Mouse (Mus musculus) heart, embryonic 12.5 days (tissue): Measurements from ENCODE around the gene Phf13. TPM values are rescaled to one million over a fixed set of nuclear protein-coding genes. Genes with fewer than 3 reads are reported as not detected.
A peak's percentile ranks its signal among the peaks of the same experiment; 100 is the strongest.

ENCODE experiments used
- ATAC-seq: fragments of 200-750 bp; cut with Nextera tagmentation; 2 replicates; pipeline ENCODE4 v1.8.0; 2017; ENCODE audit warnings: moderate TSS enrichment, moderate library complexity; ENCODE audit not compliant: insufficient number of reproducible peaks, low FRiP score
- H3K27ac ChIP-seq: fragments of 300-500 bp; sonication (generic); 2 replicates; pipeline ENCODE4 v1.5.1; 2016; ENCODE audit warnings: mild to moderate bottlenecking, moderate library complexity; ENCODE audit not compliant: poor library complexity, severe bottlenecking
- H3K27me3 ChIP-seq: fragments of 300-500 bp; sonication (generic); replicated peaks from 2 replicates; pipeline ENCODE4 v1.6.1; 2016; ENCODE audit warnings: mild to moderate bottlenecking, moderate library complexity
- H3K36me3 ChIP-seq: fragments of 300-500 bp; sonication (generic); 2 replicates; pipeline ENCODE4 v1.6.1; 2016; ENCODE audit warnings: mild to moderate bottlenecking, moderate library complexity
- H3K4me1 ChIP-seq: fragments of 300-500 bp; sonication (generic); replicated peaks from 2 replicates; pipeline ENCODE4 v1.6.1; 2016; ENCODE audit warnings: mild to moderate bottlenecking
- H3K4me2 ChIP-seq: fragments of 300-500 bp; sonication (generic); 2 replicates; pipeline ENCODE4 v1.6.1; 2016; ENCODE audit warnings: mild to moderate bottlenecking, moderate library complexity
- H3K4me3 ChIP-seq: fragments of 300-500 bp; sonication (generic); 2 replicates; pipeline ENCODE4 v1.5.1; 2016; ENCODE audit warnings: mild to moderate bottlenecking
- H3K9ac ChIP-seq: fragments of 300-500 bp; sonication (generic); 2 replicates; pipeline ENCODE4 v1.6.1; 2016; ENCODE audit warnings: mild to moderate bottlenecking, moderate library complexity
- H3K9me3 ChIP-seq: fragments of 300-500 bp; sonication (generic); replicated peaks from 2 replicates; pipeline ENCODE4 v1.6.1; 2016; ENCODE audit warnings: mild to moderate bottlenecking, moderate library complexity
- WGBS: fragments of 180-500 bp; shearing (Covaris S2); methylation state at CpG from one replicate; pipeline ENCODE4 v1.1.7; 2016; 5-methylcytosine and 5-hydroxymethylcytosine counted together
- polyA plus RNA-seq: library from polyadenylated mRNA; unstranded; fragments of >200 nt; fragmentation: Nextera tagmentation; extraction: Ambion mirVana; gene quantifications from 2 replicates; pipeline ENCODE4 v1.2.1, GENCODE M21; 2016

Gene Phf13
- polyA plus RNA-seq, 1 experiment from 2014 or later = 27.0 TPM

DNA sequence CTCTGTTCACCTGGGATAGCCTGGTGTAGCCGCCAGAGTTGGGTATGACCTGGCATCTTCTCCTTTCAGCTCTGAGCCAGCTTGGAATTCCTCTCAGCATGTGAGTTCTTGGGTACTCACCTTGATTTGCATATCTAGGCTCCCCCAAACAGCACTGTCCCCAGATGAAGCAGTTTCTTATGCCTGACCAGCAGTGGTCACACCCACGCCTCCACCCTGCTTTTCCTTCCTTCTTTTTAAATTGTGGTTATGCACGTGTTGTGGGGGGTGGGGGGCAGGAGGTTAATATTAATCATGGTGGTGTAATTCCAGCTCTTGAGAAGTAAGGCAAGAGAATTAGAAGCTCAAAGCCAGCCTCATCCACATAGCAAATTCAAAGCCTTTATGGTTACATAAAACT is 33.2 kb downstream of the Phf13 start:
- H3K27me3 ChIP-seq = no peaks in the 10 kb centered on the region
- H3K9ac ChIP-seq = no peak overlapping the region
- H3K4me3 ChIP-seq = no peak overlapping the region
- peaks cover 70% of the 10 kb centered on the region for H3K36me3 ChIP-seq
- H3K4me1 ChIP-seq = peaks cover 5% of the 10 kb centered on the region
- 80% methylated on average over 3 of the region's 3 CpGs for WGBS
- no peak for ATAC-seq
- no peak overlapping the region for H3K27ac ChIP-seq
- H3K9me3 ChIP-seq = no peaks in the 10 kb centered on the region
- H3K4me2 ChIP-seq = no peak overlapping the region

DNA sequence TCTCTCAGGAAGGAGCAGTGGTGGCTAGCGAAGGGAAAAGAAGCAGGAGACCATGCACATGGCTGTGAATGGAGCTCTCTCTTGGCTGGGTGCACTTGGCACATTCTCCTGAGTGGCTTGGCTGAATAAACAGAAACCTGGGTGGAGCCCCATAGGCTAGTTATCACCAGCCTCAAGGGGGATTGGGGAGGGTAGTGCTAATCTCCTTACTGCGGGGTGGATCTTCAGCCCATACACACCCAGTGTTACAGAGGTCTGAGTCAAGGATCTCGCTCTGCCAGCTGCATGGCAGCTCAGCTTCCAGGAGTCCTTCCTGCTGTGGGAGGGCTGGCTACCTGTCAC is 35.6 kb downstream of the Phf13 start:
- Histone ChIP-seq H3K9ac (no peak overlapping the region), H3K4me2 (no peak overlapping the region), H3K27me3 (no peaks in the 10 kb centered on the region), H3K4me1 (peaks cover 15% of the 10 kb centered on the region), H3K36me3 (peaks cover 79% of the 10 kb centered on the region), H3K4me3 (no peak overlapping the region), H3K27ac (peak overlapping the region; percentile 24; the same call in 1 of the 2 replicates), H3K9me3 (no peaks in the 10 kb centered on the region)
- ATAC-seq = peak; percentile 94
- 56% methylated on average over 3 of the region's 3 CpGs for WGBS

- H3K4me2 ChIP-seq = no peak overlapping the region
- WGBS = 82% methylated on average over 11 of the region's 11 CpGs
- no peak overlapping the region for H3K9ac ChIP-seq
- peak overlapping the region; percentile 24; the same call in 1 of the 2 replicates for H3K27ac ChIP-seq
- no peak overlapping the region for H3K4me3 ChIP-seq
- no peak for ATAC-seq
- H3K9me3 ChIP-seq = no peaks in the 10 kb centered on the region
- no peaks in the 10 kb centered on the region for H3K27me3 ChIP-seq
- H3K36me3 ChIP-seq = peaks cover 77% of the 10 kb centered on the region
- H3K4me1 ChIP-seq = peaks cover 15% of the 10 kb centered on the region
These were observed 36.1 kb downstream of the Phf13 start for GRCm38 (mm10) chr4:151959849-151960512.

DNA sequence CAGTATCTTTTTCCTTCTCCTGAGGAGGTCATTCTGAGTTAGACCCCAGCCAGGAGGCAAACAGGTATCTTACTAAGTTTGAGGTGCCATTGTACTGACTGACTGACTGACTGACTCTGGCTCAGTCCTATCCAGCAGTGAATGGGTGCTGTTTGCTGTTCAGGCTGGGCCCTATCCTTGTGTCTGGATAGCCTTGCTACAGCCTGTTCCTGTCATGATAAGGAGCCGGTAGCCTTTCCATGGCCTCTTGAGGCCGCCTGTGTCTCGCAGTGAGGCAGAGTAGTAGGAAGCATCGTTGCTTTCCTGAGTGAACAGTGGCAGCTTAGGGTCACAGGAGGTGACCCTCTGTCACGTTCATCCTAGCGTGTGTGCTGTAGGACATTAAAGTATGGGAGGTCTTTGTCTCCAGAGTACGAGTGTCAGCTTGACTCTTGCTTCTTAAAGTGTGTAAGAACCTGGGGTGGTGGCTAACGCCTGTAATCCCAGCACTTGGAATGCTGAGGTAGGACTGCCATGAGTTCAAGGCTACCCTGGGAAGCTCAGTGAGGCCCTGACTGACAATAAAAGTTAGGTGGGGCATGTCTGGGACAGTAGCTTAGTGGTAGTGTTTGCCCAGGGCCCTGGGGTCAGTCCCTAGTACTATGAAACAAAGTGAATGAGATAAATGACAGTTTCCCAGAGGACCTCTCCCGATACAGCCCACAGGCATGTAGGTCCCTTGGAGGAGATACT is 38.3 kb downstream of the Phf13 start:
- Histone ChIP-seq H3K4me2 (no peak overlapping the region), H3K36me3 (peaks cover 77% of the 10 kb centered on the region), H3K9me3 (no peaks in the 10 kb centered on the region), H3K4me3 (no peak overlapping the region), H3K27ac (no peak overlapping the region; the same call in 1 of the 2 replicates), H3K9ac (no peak overlapping the region; the same call in 1 of the 2 replicates), H3K27me3 (no peaks in the 10 kb centered on the region), H3K4me1 (peaks cover 15% of the 10 kb centered on the region)
- WGBS = 41% methylated on average over 9 of the region's 9 CpGs
- 0 out of 2 replicates have a peak, but pooled peaks have one; percentile 40 for ATAC-seq

- Histone ChIP-seq H3K27me3 (no peaks in the 10 kb centered on the region), H3K4me2 (no peak overlapping the region), H3K9ac (no peak overlapping the region), H3K36me3 (peaks cover 82% of the 10 kb centered on the region), H3K27ac (no peak overlapping the region), H3K4me1 (peaks cover 15% of the 10 kb centered on the region), H3K4me3 (no peak overlapping the region), H3K9me3 (no peaks in the 10 kb centered on the region)
- WGBS = 88% methylated on average over 1 of the region's 1 CpGs
- ATAC-seq = no peak
These were observed 40.3 kb downstream of the Phf13 start for GRCm38 (mm10) chr4:151955791-151956190.

DNA sequence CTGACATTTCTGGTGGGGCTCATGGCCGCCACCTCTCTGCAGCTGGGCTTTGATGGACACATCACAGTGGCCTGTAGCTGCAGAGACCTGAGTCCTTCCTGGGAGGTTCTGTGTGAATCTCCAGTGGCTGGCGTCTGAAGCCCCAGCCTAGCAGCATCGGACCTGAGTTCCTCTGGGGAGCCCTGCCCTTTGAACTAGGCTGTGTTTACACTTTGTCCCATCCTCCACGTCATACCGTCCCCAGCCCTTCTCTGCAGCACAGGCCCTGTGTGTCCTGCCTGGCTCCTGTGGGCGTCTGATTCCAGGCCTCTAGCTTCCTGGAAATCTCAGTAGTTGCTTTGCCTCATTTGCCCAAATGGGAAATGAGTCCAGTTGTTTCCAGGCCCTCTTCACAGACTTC is 42.8 kb downstream of the Phf13 start:
- Histone ChIP-seq H3K9me3 (no peaks in the 10 kb centered on the region), H3K4me2 (no peak overlapping the region), H3K9ac (no peak overlapping the region), H3K4me3 (no peak overlapping the region), H3K27me3 (no peaks in the 10 kb centered on the region), H3K36me3 (peaks cover 63% of the 10 kb centered on the region), H3K27ac (no peak overlapping the region), H3K4me1 (peaks cover 37% of the 10 kb centered on the region)
- ATAC-seq = no peak
- WGBS = 83% methylated on average over 6 of the region's 6 CpGs

DNA sequence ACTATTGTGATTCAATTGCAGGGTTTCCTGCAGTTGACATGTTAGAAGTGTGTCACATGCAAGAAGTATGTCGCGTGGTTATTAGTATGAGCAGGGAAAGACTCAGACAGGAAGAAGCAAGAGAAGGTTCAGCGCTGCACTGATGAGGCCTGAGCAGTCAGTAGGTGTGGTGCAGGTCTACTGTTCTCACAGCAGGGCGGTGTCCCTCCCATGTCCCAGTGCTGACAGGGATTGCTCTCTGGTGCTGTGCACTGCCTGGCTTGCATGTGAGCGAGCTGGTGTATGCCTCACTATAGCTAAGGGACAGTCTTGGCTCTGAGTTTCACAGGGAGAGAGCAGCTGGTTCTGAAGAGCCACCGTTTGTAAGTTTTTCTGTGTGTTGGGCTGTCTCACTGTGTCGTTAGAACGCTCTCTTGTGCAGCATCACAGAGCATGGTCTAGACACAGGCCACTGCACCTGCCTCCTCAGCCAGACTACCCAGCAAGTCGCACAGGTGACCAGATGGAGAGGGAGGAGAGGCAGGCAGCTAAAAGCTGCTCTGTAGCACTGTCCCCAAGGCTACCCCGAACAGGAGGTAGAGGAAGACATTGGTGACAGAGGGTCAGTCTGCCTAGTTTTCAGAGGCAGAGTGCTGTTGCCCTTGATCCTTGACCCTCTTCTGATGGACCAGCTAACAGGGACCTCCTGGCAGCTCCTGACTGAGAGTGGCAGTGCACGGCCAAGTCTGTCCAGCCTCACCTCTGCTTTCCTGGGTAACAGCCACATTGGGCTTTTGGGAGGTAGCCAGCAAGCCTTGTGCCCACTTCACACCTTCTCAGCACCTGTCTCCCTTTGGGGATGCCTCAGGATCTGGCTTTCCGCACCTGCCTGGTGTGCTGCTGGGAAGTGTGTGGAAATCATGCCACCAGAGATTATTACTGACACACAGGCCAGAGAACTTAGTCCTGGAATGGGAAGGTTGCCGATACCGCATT is 47.3 kb downstream of the Phf13 start:
- Histone ChIP-seq H3K27me3 (no peaks in the 10 kb centered on the region), H3K9me3 (no peaks in the 10 kb centered on the region), H3K36me3 (peaks cover 26% of the 10 kb centered on the region), H3K27ac (peak overlapping the region; percentile 26; the same call in 1 of the 2 replicates), H3K4me2 (no peak overlapping the region), H3K4me1 (peaks cover 28% of the 10 kb centered on the region), H3K4me3 (no peak overlapping the region), H3K9ac (0 out of 2 replicates have a peak overlapping the region, but pooled peaks have one; percentile 6)
- no peak for ATAC-seq
- WGBS = 76% methylated on average over 14 of the region's 14 CpGs

DNA sequence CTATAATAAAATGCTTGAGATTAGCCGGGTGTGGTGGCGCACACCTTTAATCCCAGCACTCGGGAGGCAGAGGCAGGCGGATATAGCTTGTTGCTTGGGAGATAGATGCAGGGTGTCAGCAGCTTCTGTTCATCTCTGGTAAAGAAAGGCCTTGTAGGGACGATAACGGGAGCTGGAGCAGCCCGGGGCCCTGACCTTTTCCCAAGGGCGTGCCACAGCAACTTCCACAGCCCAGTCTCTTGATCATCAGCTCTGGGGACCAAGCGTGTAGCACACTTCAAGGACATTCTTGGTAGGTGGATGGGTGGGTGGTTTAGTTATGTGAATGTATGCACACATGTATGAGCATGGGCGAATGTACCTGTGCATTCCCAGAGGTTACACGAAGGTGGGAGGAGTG is 49.8 kb downstream of the Phf13 start:
- Histone ChIP-seq H3K9me3 (no peaks in the 10 kb centered on the region), H3K4me3 (no peak overlapping the region), H3K27me3 (no peaks in the 10 kb centered on the region), H3K9ac (no peak overlapping the region), H3K27ac (no peak overlapping the region), H3K36me3 (peaks cover under 1% of the 10 kb centered on the region; the same call in 1 of the 2 replicates), H3K4me2 (no peak overlapping the region), H3K4me1 (peaks cover 28% of the 10 kb centered on the region)
- 69% methylated on average over 11 of the region's 11 CpGs for WGBS
- no peak for ATAC-seq

Other genes with a start within 250 kb of the Phf13 start
- gene Camta1, start 134.4 kb downstream of the Phf13 start, polyA plus RNA-seq = 159 and 165 TPM in 2 replicates
- 61.1 and 63.8 TPM in 2 replicates for gene Dnajc11, start 62.6 kb downstream of the Phf13 start, polyA plus RNA-seq
- 25.2 and 26.6 TPM in 2 replicates for gene Thap3, start 7.3 kb downstream of the Phf13 start, polyA plus RNA-seq
- 41.0 and 41.4 TPM in 2 replicates for gene Klhl21, start 12.5 kb upstream of the Phf13 start, polyA plus RNA-seq
- 13.9 and 15.1 TPM in 2 replicates for gene Zbtb48, start 31.4 kb upstream of the Phf13 start, polyA plus RNA-seq
- 0.06 and 0.13 TPM in 2 replicates for gene Tas1r1, start 42.3 kb upstream of the Phf13 start, polyA plus RNA-seq
- 23.1 and 25.8 TPM in 2 replicates for gene Nol9, start 43.1 kb upstream of the Phf13 start, polyA plus RNA-seq
- gene Plekhg5, start 76.2 kb upstream of the Phf13 start, polyA plus RNA-seq = 13.6 and 14.1 TPM in 2 replicates
- 0.86 and 1.1 TPM in 2 replicates for gene Tnfrsf25, start 119.7 kb upstream of the Phf13 start, polyA plus RNA-seq
- 1.3 and 1.6 TPM in 2 replicates for gene Espn, start 156.1 kb upstream of the Phf13 start, polyA plus RNA-seq
- gene Hes2, start 162.6 kb upstream of the Phf13 start, polyA plus RNA-seq = not detected in 2 replicates
- 63.4 and 64.6 TPM in 2 replicates for gene Acot7, start 181.9 kb upstream of the Phf13 start, polyA plus RNA-seq